Mouse (Mus musculus) liver, embryonic 16.5 days (tissue): ENCODE data around the gene Fam222a. TPM values are rescaled to one million over a fixed set of nuclear protein-coding genes. Genes with fewer than 3 reads are reported as not detected.
A peak's percentile ranks its signal among the peaks of the same experiment; 100 is the strongest.

Experiments
- ATAC-seq: fragments of 200-750 bp; cut with Nextera tagmentation; 2 replicates; pipeline ENCODE4 v1.8.0; 2017; ENCODE audit warnings: low read depth, mild to moderate bottlenecking, moderate number of reproducible peaks, moderate library complexity
- H3K27ac ChIP-seq: fragments of 300-500 bp; sonication (generic); 2 replicates; pipeline ENCODE4 v1.5.1; 2014; ENCODE audit warnings: mild to moderate bottlenecking, low read length
- H3K27me3 ChIP-seq: fragments of 300-500 bp; sonication (generic); 2 replicates; pipeline ENCODE4 v1.6.1; 2014; ENCODE audit warnings: low read depth, low read length, mixed read lengths; ENCODE audit not compliant: control insufficient read depth, insufficient read depth
- H3K36me3 ChIP-seq: fragments of 300-500 bp; sonication (generic); 2 replicates; pipeline ENCODE4 v1.6.1; 2014; ENCODE audit warnings: mild to moderate bottlenecking; ENCODE audit not compliant: control insufficient read depth, insufficient read depth
- H3K4me1 ChIP-seq: fragments of 300-500 bp; sonication (generic); 2 replicates; pipeline ENCODE4 v1.6.1; 2014; ENCODE audit warnings: low read depth, low read length, mixed read lengths; ENCODE audit not compliant: control insufficient read depth
- H3K4me2 ChIP-seq: fragments of 300-500 bp; sonication (generic); 2 replicates; pipeline ENCODE4 v1.6.1; 2014; ENCODE audit warnings: low read depth, low read length, mixed read lengths
- H3K4me3 ChIP-seq: fragments of 300-500 bp; sonication (generic); 2 replicates; pipeline ENCODE4 v1.5.1; 2014; ENCODE audit warnings: low read depth, mild to moderate bottlenecking, low read length
- H3K9ac ChIP-seq: fragments of 300-500 bp; sonication (generic); 2 replicates; pipeline ENCODE4 v1.6.1; 2014; ENCODE audit warnings: low read depth, low read length
- H3K9me3 ChIP-seq: fragments of 300-500 bp; sonication (generic); replicated peaks from 2 replicates; pipeline ENCODE4 v1.6.1; 2016; ENCODE audit warnings: low read length; ENCODE audit not compliant: control insufficient read depth
- WGBS: fragments of 180-500 bp; shearing (Covaris S2); extraction: QIAGEN DNeasy Blood & Tissue Kit; methylation state at CpG from one replicate; pipeline ENCODE4 v1.1.7; 2014; ENCODE audit not compliant: insufficient replicate concordance; 5-methylcytosine and 5-hydroxymethylcytosine counted together
- polyA plus RNA-seq: library from polyadenylated mRNA; unstranded; fragments of >200 nt; fragmentation: Nextera tagmentation; extraction: Ambion mirVana; gene quantifications from 2 replicates; pipeline ENCODE4 v1.2.1, GENCODE M21; 2015

The Fam222a gene
- polyA plus RNA-seq, 1 experiment from 2014 or later: 0.67 TPM

DNA sequence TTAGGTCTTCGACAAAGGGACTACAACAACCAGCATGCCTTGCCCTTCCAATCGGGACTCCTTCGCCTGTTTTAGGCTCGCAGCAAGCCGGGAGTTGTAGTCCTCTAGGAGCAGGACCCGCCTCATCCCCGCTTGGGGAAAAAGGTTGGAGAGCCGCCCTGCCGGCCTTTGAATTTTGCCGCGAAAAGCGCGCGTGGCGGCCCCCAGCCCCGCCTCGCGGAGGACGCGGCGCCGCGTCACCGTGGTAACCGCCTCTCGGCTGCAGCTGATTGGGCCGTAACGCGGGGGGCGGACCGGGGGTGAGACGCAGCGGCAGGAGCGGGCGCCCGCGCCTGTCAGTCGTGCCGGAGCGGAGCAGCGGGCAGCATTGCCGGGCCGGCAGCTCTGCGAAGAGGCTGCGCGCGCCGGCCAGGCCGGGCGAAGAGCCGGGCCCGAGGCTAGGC is 720 bp upstream of the Fam222a start:
- Histone ChIP-seq H3K9ac (peak overlapping the region; percentile 48; the same call in 1 of the 2 replicates), H3K4me1 (peaks cover 9% of the 10 kb centered on the region), H3K27ac (no peak overlapping the region)

DNA sequence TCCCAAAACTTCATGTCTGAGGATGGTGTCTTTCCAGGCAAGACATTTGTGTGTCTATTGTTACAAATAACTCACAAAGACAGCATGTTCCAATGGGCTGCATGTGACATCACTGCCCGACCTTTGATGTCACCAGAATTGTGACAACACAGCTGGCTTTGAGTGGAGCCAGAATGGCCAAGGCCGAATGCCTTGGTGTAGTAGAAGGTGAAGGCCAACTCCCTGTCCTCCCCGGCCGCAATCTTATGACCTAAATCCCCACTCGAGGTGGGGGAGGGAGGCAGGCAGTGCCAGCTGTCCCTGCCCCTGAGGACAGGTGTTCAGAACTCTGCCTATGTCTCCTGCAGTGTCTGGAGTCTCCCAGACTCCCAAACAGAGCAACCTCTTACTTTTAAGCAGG is 1.0 kb downstream of the Fam222a start:
- peaks cover 20% of the 10 kb centered on the region for H3K4me1 ChIP-seq
- ATAC-seq: no peak
- H3K9me3 ChIP-seq: no peaks in the 10 kb centered on the region
- H3K9ac ChIP-seq: no peak overlapping the region
- no peaks in the 10 kb centered on the region for H3K36me3 ChIP-seq
- 29% methylated on average over 5 of the region's 5 CpGs for WGBS
- H3K4me2 ChIP-seq: peak overlapping the region; percentile 80
- H3K27me3 ChIP-seq: peaks cover 75% of the 10 kb centered on the region
- H3K4me3 ChIP-seq: peak overlapping the region; percentile 66
- H3K27ac ChIP-seq: no peak overlapping the region

More for the DNA sequence above, 720 bp upstream of the Fam222a start:
- peaks cover 63% of the 10 kb centered on the region for H3K27me3 ChIP-seq
- no peaks in the 10 kb centered on the region for H3K36me3 ChIP-seq
- peak overlapping the region; percentile 80 for H3K4me2 ChIP-seq
- under 1% methylated on average over 50 of the region's 52 CpGs for WGBS
- H3K4me3 ChIP-seq: peak overlapping the region; percentile 66
- ATAC-seq: peak; percentile 87
- no peaks in the 10 kb centered on the region; the same call in 1 of the 2 replicates for H3K9me3 ChIP-seq

DNA sequence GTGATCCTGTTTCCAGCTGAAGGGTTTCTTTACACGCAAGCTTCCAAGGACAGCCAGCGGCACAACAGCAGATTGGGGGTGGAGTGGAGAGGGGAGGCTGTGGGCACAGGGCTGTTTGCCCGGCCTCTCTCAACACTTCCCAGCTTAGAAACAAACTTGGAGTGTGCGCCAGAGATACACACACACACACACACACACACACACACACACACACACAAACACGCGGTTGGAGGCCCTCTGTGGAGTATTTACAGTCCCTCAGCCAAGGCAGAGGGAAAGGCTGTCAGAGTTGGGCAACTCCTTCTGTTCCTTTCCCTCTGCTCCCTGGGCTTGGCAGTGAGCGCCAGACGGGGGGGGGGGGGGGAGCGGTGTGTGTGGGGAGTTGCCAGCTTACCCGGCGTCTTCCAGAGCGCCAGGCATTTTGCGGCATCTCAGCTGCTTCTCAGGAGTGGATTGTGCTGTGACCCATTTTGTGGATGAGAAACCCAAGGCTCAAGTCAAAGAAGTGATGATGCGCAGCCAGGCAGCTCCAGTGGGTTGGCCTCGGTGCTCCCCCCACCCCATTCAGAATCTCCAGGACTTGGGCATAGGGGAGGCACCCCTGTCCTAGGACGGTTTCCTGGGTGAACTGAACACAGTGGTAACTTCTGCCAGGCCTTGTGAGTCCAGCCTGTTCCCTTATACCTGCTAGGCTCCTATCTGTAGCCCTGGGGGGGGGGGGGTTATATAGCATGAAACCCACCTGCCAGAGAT is 2.3 kb downstream of the Fam222a start:
- Histone ChIP-seq H3K27ac (no peak overlapping the region), H3K4me1 (peaks cover 24% of the 10 kb centered on the region), H3K27me3 (peaks cover 75% of the 10 kb centered on the region), H3K9me3 (no peaks in the 10 kb centered on the region), H3K4me2 (peak overlapping the region; percentile 80; the same call in 1 of the 2 replicates), H3K4me3 (no peak overlapping the region), H3K9ac (no peak overlapping the region), H3K36me3 (no peaks in the 10 kb centered on the region)
- no peak for ATAC-seq
- WGBS: 41% methylated on average over 11 of the region's 16 CpGs

DNA sequence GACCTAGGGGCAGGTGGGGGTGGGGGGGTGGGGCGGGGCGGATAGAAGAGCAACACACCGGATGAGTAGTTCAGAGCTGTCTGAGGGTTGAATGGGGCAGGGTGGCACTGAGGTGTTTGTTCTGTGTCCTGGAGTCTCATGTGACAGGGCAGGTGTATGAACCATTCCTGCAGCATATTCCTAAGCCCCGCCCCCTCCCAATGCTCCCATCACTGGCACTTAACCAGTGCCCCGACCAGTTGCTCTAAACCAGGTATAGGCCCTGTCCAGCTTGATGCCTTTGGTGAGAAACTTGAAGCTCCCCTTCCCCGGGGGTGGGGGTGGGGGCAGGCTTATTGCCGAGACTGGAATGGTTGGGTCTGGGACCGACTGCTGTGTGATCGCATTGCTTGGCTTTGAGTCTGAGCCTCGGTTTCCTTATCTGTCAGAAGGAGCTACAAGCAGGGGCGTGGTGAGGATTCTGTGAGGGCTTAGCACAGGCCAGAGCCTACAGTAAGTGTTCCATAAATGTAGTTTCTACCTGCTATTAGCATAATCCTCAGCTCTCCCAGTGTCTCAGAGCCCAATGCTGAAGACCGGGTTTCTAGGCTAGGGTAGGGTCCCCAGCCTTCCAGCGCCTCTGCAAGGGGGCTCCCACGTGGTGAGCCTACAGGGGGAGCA is 3.1 kb downstream of the Fam222a start:
- 8% methylated on average over 14 of the region's 14 CpGs for WGBS
- H3K27me3 ChIP-seq: peaks cover 69% of the 10 kb centered on the region
- no peaks in the 10 kb centered on the region for H3K9me3 ChIP-seq
- peaks cover 20% of the 10 kb centered on the region for H3K4me1 ChIP-seq
- peak overlapping the region; percentile 30 for H3K4me2 ChIP-seq
- peak overlapping the region; percentile 9; the same call in 1 of the 2 replicates for H3K4me3 ChIP-seq
- ATAC-seq: no peak
- H3K27ac ChIP-seq: no peak overlapping the region
- H3K9ac ChIP-seq: no peak overlapping the region
- H3K36me3 ChIP-seq: no peaks in the 10 kb centered on the region

DNA sequence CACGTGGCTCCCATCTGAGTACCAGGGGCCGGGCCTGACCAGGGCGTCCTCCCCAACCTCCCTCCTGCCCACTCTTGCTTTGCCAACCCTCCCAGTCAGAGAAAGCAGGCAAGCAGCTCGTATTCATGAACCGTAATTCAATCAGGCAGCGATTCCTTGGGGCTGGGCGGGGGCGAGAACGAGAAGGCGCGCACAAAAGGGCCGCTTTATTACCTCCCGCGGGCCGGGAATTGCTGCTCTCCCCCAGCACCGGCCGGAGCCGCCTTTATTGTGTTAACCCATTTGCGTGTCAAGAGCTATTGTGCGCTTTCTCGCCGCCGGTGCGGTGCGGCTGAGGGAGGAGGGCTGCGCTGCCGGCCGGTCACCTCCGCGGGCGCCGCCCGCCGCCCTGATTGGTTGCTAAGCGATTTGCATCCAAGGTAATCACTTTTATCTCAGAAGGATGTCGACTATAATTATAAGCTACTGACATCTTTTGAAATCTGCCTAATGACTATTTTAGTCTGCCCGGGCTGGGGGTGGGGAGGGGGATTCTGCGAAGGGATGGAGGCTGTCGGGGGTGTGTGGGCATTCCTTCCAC is 3.7 kb downstream of the Fam222a start:
- Histone ChIP-seq H3K4me3 (peak overlapping the region; percentile 9), H3K9me3 (no peaks in the 10 kb centered on the region), H3K4me1 (peaks cover 20% of the 10 kb centered on the region), H3K27ac (no peak overlapping the region), H3K27me3 (peaks cover 66% of the 10 kb centered on the region), H3K4me2 (peak overlapping the region; percentile 30), H3K36me3 (no peaks in the 10 kb centered on the region), H3K9ac (no peak overlapping the region)
- no peak for ATAC-seq
- 3% methylated on average over 39 of the region's 39 CpGs for whole genome bisulfite sequencing

DNA sequence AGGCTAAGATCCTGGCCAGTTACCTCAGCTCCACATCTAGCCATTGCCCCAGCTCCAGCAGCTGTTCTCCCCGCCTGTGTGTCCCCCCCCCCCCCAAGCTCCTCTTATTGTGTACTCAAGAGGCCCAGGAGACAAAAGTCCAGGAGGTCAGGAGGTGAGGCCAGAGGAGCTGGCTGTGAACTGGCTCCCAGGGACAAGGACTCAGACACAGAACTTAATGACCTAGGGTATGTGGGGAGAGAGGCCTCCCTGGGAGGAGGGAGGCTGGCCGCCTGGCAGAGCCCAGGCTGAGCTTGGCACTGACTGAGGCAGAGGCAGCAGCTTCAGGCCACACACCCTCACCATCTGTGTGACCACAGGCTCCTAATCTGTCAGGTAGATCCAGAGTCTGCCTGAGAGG is 5.2 kb downstream of the Fam222a start:
- no peak overlapping the region for H3K4me3 ChIP-seq
- H3K4me2 ChIP-seq: no peak overlapping the region
- peak overlapping the region; percentile 62; the same call in 1 of the 2 replicates for H3K27ac ChIP-seq
- no peaks in the 10 kb centered on the region for H3K36me3 ChIP-seq
- 0 out of 2 replicates have a peak overlapping the region, but pooled peaks have one; percentile 21 for H3K9ac ChIP-seq
- peaks cover 51% of the 10 kb centered on the region for H3K27me3 ChIP-seq
- H3K4me1 ChIP-seq: peaks cover 20% of the 10 kb centered on the region
- ATAC-seq: peak; percentile 64
- WGBS: 28% methylated on average over 2 of the region's 2 CpGs
- no peaks in the 10 kb centered on the region for H3K9me3 ChIP-seq

DNA sequence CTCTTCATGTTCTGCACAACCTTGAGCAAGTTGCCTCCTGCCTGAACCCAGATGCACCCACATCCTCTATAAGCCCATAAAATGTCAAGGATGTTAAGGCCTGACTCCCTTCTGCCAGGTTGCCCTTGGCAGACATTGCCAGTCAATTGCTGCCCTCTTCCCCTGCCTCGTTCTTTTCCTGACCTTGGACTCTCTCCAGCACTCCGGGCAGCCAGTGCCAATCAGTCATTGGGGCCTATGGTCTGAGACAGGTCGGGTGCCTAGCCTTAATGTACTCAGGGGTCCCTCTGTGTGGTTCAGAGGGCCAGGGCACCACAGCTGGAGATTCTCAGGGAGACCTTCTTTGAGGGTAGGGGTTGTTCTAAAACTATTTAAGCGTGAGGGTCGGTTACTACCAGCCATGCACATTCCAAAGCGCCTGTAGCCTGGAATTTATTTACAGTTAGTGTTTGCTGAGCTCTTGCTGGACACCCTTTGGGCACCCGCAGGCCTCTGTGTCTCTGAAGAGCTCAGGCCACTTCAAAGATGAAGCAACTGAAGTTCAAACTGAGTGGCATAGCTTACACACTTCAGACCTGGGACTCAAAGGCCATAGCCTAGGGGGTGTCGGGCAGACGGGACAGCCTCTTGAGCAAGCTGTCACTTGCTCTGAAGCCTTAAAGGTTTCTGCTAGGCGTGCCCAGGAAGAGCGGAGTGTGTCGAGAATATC is 6.3 kb downstream of the Fam222a start:
- 49% methylated on average over 12 of the region's 12 CpGs for WGBS
- Histone ChIP-seq H3K36me3 (no peaks in the 10 kb centered on the region), H3K9ac (no peak overlapping the region), H3K27ac (0 out of 2 replicates have a peak overlapping the region, but pooled peaks have one; percentile 3), H3K4me3 (no peak overlapping the region), H3K27me3 (peaks cover 40% of the 10 kb centered on the region), H3K9me3 (no peaks in the 10 kb centered on the region), H3K4me1 (peaks cover 20% of the 10 kb centered on the region), H3K4me2 (no peak overlapping the region)
- ATAC-seq: no peak

DNA sequence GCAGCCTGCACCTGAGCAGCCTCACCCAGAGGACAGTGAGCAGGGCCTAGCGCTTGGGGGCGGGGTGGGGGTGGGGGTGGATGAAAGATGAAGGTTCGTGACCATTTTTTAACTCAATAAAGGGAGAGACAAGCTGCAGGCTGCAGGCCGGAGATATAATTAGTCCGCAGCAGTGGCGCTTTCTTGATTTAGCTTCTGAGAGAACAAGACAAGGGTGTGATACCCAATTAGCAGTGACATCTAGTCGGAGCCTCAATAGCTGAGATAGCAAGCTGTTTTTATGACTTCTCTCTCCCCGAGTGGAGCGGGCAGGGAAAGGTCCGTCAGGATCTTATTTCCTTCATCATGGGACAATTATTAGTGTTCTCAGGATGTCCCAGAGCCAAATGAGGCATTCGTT is 7.2 kb downstream of the Fam222a start:
- no peaks in the 10 kb centered on the region for H3K36me3 ChIP-seq
- no peak for ATAC-seq
- no peak overlapping the region for H3K27ac ChIP-seq
- peaks cover 20% of the 10 kb centered on the region for H3K4me1 ChIP-seq
- peaks cover 32% of the 10 kb centered on the region for H3K27me3 ChIP-seq
- H3K9me3 ChIP-seq: no peaks in the 10 kb centered on the region
- no peak overlapping the region for H3K4me3 ChIP-seq
- 53% methylated on average over 11 of the region's 11 CpGs for WGBS
- H3K9ac ChIP-seq: no peak overlapping the region
- no peak overlapping the region for H3K4me2 ChIP-seq
